Mouse (Mus musculus) right cerebral cortex, postnatal 25 days (tissue): Measurements from ENCODE around the gene Olfr339.
"Not testable (repeated sequence)": the region's sequence is repeated elsewhere in the genome, so short reads cannot be mapped to it uniquely, and the experiment has no call there.

Experiments
- DNase-seq: peaks from one replicate; pipeline ENCODE4 v3.0.0; 2022

The Olfr339 gene

DNA sequence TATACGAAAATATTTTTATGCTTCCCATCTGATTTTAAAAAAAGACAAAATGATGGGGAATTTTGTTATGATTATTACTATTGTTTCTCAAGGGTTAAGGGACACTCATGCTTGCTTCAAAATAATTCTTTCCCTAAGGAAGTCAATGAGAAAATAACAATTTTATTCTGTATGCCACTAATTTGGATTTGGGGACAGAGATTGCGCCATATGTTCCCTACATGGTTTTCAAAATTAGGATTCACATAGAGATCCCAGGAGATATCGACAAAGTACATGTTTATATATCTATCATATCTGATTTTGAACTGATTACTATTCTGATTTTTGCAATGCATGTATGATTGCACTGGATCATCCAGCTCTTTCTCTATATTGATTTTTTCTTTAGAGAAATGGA is at the start of gene Olfr339:
TSS of gene Olfr339 (plus strand) at position 301 of the 400 bp plus-strand sequence.
- DNase-seq: no peak

DNA sequence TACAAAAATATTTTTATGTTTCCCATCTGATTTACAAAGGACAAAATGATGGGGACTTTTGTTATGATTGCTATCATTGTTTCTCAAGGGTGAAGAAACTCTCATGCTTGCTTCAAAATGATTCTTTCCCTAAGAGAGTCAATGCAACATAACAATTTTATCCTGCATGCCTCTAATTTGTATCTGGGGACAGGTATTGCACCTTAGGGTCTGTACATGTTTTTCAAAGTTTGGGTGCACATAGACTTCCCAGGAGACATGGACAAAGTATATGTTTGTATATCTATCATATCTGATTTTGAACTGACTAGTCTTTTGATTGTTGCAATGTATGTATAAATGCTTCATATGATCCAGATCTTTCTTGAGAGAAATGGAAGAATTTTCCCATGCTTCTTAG is 45.5 kb upstream of the Olfr339 start, which contains the start of gene Olfr338:
TSS of gene Olfr338 (plus strand) at position 301 of the 400 bp plus-strand sequence.
- DNase-seq: no peak

- DNase-seq: not testable (repeated sequence)
These were observed 3.6 kb upstream of the Olfr339 start for GRCm38 (mm10) chr2:36415174-36415573.

- not testable (repeated sequence) for DNase-seq
These were observed 3.2 kb upstream of the Olfr339 start for GRCm38 (mm10) chr2:36415591-36415990.

DNA sequence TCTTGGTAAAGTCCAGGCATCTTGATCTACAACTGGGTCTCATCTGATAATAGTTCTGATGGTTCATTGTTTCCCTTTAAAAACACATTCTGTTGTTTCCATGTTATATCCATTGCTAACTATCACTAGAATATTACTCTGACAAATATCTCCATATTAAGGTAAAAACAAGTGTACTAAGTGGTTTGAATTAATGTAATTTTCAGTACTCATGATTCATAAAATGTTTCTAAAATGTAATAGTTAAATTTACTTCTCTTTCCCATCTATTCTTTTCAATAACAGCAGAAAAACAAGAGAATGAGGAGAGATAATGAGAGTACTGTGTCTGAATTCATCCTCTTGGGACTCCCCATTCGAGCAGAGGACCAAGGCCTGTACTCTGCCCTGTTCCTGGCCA is 33.5 kb downstream of the Olfr339 start, which contains the start of gene Olfr340:
TSS of gene Olfr340 (plus strand) at position 301 of the 400 bp plus-strand sequence.
- no peak for DNase-seq

GRCm38 (mm10) chr2:36473634-36474033 is 54.9 kb downstream of the Olfr339 start:
- DNase-seq: no peak
